Mouse (Mus musculus): ENCODE data around the gene Mycl. TPM values are rescaled to one million over a fixed set of nuclear protein-coding genes. Genes with fewer than 3 reads are reported as not detected.

The Mycl gene
- polyA plus RNA-seq, 1 experiment from 2014 or later, result 0.19 TPM

GRCm38 (mm10) chr4:123043858-123044257, 48.4 kb downstream of the Mycl start:
- in situ Hi-C loops (cut with MboI; ENCODE audit: low pct_unique_long_range_greater_than_20kb), result no loop called here
- ATAC-seq, result no peak
- H3K27me3 ChIP-seq, result no peaks in the 10 kb centered on the region
- ChIA-PET POLR2A (no interaction called here), CTCF (no interaction called here)
- TF ChIP-seq CTCF (IDR thresholded peaks at IDR 0.05), result no peak
- no peak for DNase-seq (ENCODE audit: low read depth, low spot score)

- no peak for ATAC-seq
- POLR2A ChIA-PET, result no interaction called here
- no peak for TF ChIP-seq CTCF (IDR thresholded peaks at IDR 0.05)
- CTCF ChIA-PET, result interaction anchor here (1.3 to 1.9 kb wide), 2 partner anchors 10 to 23 kb away, joined by 5 to 6 read pairs; no protein-coding TSS in a partner anchor
- DNase-seq (ENCODE audit: low read depth, low spot score), result no peak
- in situ Hi-C loops (cut with MboI; ENCODE audit: low pct_unique_long_range_greater_than_20kb), result no loop called here
- no peaks in the 10 kb centered on the region for H3K27me3 ChIP-seq
Observed at GRCm38 (mm10) chr4:123044842-123045241, 49.4 kb downstream of the Mycl start.

GRCm38 (mm10) chr4:123046300-123046699, 50.8 kb downstream of the Mycl start:
- no peaks in the 10 kb centered on the region for H3K27me3 ChIP-seq
- ATAC-seq (no peak), DNase-seq (ENCODE audit: low read depth, low spot score) (no peak)
- in situ Hi-C loops (cut with MboI; ENCODE audit: low pct_unique_long_range_greater_than_20kb), result no loop called here
- no peak for TF ChIP-seq CTCF (IDR thresholded peaks at IDR 0.05)
- ChIA-PET CTCF (interaction anchor here (1.2 to 1.9 kb wide), 3 partner anchors 11 to 28 kb away, joined by 3 to 6 read pairs (median 5); no protein-coding TSS in a partner anchor), POLR2A (interaction anchor here (0.6 kb wide), 1 partner anchor 24 kb away, joined by 3 read pairs; no protein-coding TSS in a partner anchor)

DNA sequence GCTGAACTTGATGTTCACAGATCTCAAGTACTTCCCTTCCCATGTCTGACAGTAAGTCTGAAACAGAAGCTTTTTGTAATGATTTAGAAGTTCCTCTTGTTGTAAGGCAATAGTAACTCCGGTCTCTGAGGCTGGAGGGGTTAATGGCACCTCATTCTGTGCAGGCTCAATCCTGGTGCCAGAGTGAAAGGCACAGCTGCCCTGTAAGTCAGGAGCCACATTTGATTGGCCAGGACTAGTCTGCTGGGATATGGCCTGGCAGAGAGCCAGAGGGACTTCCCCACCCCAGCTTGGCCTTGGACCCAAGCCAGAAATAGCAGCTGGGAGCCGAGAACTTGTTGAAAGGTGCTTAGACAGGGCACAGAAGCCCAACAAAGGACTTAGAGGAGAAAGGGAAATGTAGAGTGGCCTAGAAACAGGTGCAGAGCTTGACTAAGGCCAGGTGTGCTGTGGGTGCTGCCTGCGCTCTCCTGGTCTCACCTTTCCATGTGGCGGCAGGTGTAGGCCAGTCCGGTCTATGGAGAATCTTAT, 55.3 kb downstream of the Mycl start:
- DNase-seq (ENCODE audit: low read depth, low spot score) (peak; percentile 90), ATAC-seq (peak; percentile 65)
- ChIA-PET POLR2A (interaction anchor here (1.0 kb wide), 1 partner anchor 35 kb away, joined by 4 read pairs; the partner anchor contains the start of gene Trit1), CTCF (interaction anchor here (1.7 to 1.8 kb wide), 2 partner anchors 11 to 55 kb away, joined by 4 to 6 read pairs; partner anchors contain the start of gene Mycl)
- in situ Hi-C loops (cut with MboI; ENCODE audit: low pct_unique_long_range_greater_than_20kb), result no loop called here
- H3K27me3 ChIP-seq, result no peaks in the 10 kb centered on the region
- no peak for TF ChIP-seq CTCF (IDR thresholded peaks at IDR 0.05)

Other genes starting within 250 kb of the Mycl start
- gene Ppt1, start 159.4 kb upstream of the Mycl start, polyA plus RNA-seq (2021), result 103 TPM
- 145 TPM for gene Cap1, start 109.6 kb upstream of the Mycl start, polyA plus RNA-seq (2021)
- gene Mfsd2a, start 34.5 kb upstream of the Mycl start, polyA plus RNA-seq (2021), result 0.08 TPM
- gene Trit1, start 20.9 kb downstream of the Mycl start, polyA plus RNA-seq (2021), result 12.9 TPM
- 0.06 TPM for gene Bmp8b, start 109.5 kb downstream of the Mycl start, polyA plus RNA-seq (2021)
- gene Oxct2b, start 120.6 kb downstream of the Mycl start, polyA plus RNA-seq (2021), result not detected
- 37.2 TPM for gene Ppie, start 144.3 kb downstream of the Mycl start, polyA plus RNA-seq (2021)
- not detected for gene Hpcal4, start 187.6 kb downstream of the Mycl start, polyA plus RNA-seq (2021)
- not detected for gene Nt5c1a, start 205.9 kb downstream of the Mycl start, polyA plus RNA-seq (2021)
- gene Heyl, start 237.9 kb downstream of the Mycl start, polyA plus RNA-seq (2021), result not detected

Measured in Patski (cell line).